ENCODE assay signal across 35 mouse cellular contexts in the genomic region with DNA sequence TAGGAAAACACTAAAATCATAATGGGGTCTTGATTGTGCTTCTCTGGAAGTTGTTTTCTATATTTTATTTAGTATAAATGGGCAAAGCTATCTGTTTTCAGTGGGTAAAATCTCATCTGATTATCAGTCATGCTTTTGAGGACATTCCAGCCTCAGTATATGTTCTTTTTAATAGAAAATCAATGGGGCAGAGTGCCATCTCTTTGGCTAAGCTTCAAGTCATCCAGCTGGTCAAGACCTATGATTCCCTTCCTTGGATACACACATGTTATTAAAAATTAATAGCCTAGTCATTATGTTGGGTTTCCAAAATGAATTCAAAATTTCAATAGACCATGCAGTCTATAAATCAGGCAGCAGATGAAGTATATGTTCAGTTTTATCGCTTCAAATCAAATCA.
"Had no signal": no experiment of that assay in that cellular context is flagged by ENCODE, and none has a peak within 500 bp of the region (broad histone marks: within the 10 kb centered on the region; RNA-seq: fewer than 3 reads in every experiment).

No protein-coding gene starts in this region.

- ATAC-seq: hindbrain, embryonic 16.5 days; hindbrain, postnatal 0 days; inflammation-experienced regulatory T-cells, adult 6 months; intestine, embryonic 15.5 days; intestine, embryonic 16.5 days; intestine, postnatal 0 days had no signal

- H3K27ac ChIP-seq: heart, embryonic 13.5 days; heart, embryonic 15.5 days; hindbrain, embryonic 10.5 days; hindbrain, embryonic 12.5 days; hindbrain, embryonic 13.5 days; hindbrain, embryonic 14.5 days; hindbrain, embryonic 15.5 days; hindbrain, postnatal 0 days; intestine, embryonic 15.5 days; kidney, embryonic 15.5 days; kidney, postnatal 0 days; layer of hippocampus, adult 2 months; left cerebral cortex, adult 2 months had no signal

- DNase-seq: heart, postnatal 10 days; heart, postnatal 14 days; heart, postnatal 36 days; heart, postnatal 4 days; kidney, adult 11 months; kidney, adult 18-20 months; kidney, adult 2 months; kidney, adult 8-10 months; kidney, adult 9 months; kidney, postnatal 10 days; kidney, postnatal 14 days; kidney, postnatal 25 days; kidney, postnatal 36 days; kidney, postnatal 4 days; layer of hippocampus, adult 9-11 months; layer of hippocampus, postnatal 36 days had no signal

- H3K36me3 ChIP-seq: heart, embryonic 12.5 days; heart, embryonic 13.5 days; heart, embryonic 15.5 days; hindbrain, embryonic 10.5 days; hindbrain, embryonic 12.5 days; hindbrain, embryonic 13.5 days; hindbrain, embryonic 15.5 days; intestine, embryonic 15.5 days; kidney, embryonic 15.5 days had no signal

- H3K27me3 ChIP-seq: heart, embryonic 12.5 days; heart, embryonic 13.5 days; heart, embryonic 15.5 days; hindbrain, embryonic 12.5 days; hindbrain, embryonic 13.5 days; hindbrain, embryonic 15.5 days; intestine, embryonic 15.5 days; kidney, embryonic 15.5 days had no signal

- H3K9ac ChIP-seq: heart, embryonic 12.5 days; heart, embryonic 13.5 days; heart, embryonic 15.5 days; hindbrain, embryonic 12.5 days; hindbrain, embryonic 13.5 days; hindbrain, embryonic 14.5 days; hindbrain, embryonic 15.5 days; intestine, embryonic 15.5 days; kidney, embryonic 15.5 days had no signal

- H3K9me3 ChIP-seq: heart, embryonic 12.5 days; heart, embryonic 13.5 days; heart, embryonic 15.5 days; hindbrain, embryonic 10.5 days; hindbrain, embryonic 12.5 days; hindbrain, embryonic 13.5 days; hindbrain, embryonic 15.5 days; intestine, embryonic 15.5 days; kidney, embryonic 15.5 days had no signal

- H3K4me3 ChIP-seq: heart, embryonic 12.5 days; heart, embryonic 13.5 days; heart, embryonic 15.5 days; hindbrain, embryonic 10.5 days; hindbrain, embryonic 12.5 days; hindbrain, embryonic 13.5 days; hindbrain, embryonic 15.5 days; intestine, embryonic 15.5 days; kidney, embryonic 15.5 days; layer of hippocampus, adult 2 months; left cerebral cortex, adult 2 months had no signal

- H3K4me2 ChIP-seq: heart, embryonic 11.5 days; heart, embryonic 12.5 days; heart, embryonic 13.5 days; heart, embryonic 15.5 days; hindbrain, embryonic 12.5 days; hindbrain, embryonic 13.5 days; hindbrain, embryonic 14.5 days; hindbrain, embryonic 15.5 days; intestine, embryonic 15.5 days; kidney, embryonic 15.5 days had no signal

- H3K4me1 ChIP-seq: heart, embryonic 12.5 days; heart, embryonic 13.5 days; heart, embryonic 15.5 days; hindbrain, embryonic 12.5 days; hindbrain, embryonic 15.5 days; intestine, embryonic 15.5 days; kidney, embryonic 15.5 days had no signal
